Mouse (Mus musculus): ENCODE data around the gene Adh6b.

- TF ChIP-seq POLR2A (IDR thresholded peaks at IDR 0.05; ENCODE audit: control insufficient read depth, low read depth, low read length): no peak
- no peak for TF ChIP-seq CTCF (IDR thresholded peaks at IDR 0.05; ENCODE audit: control insufficient read depth, insufficient read depth, insufficient replicate concordance, low read depth, low read length)
These were observed 35.9 kb upstream of the Adh6b start for GRCm38 (mm10) chr3:138305486-138306289.
